Mouse (Mus musculus) ES-E14 (cell line): ENCODE results near the gene Lrp1. TPM values are rescaled to one million over a fixed set of nuclear protein-coding genes. Genes with fewer than 3 reads are reported as not detected.

Experiments
- DNase-seq: peaks from one replicate; pipeline ENCODE4 v3.0.0-alpha.2; 2013; ENCODE audit warnings: low read depth, low spot score
- H3K27ac ChIP-seq: 2 replicates; pipeline ENCODE4 v1.5.1; 2012; ENCODE audit warnings: low read depth, mild to moderate bottlenecking, low read length, moderate library complexity, mixed read lengths; ENCODE audit not compliant: poor library complexity, insufficient read depth, severe bottlenecking
- H3K36me3 ChIP-seq: 2 replicates; pipeline ENCODE4 v1.6.1; 2012; ENCODE audit warnings: mild to moderate bottlenecking, low read length, moderate library complexity, mixed read lengths; ENCODE audit not compliant: control insufficient read depth, poor library complexity, insufficient read depth, severe bottlenecking
- H3K4me1 ChIP-seq, 2 experiments: fragments of 150-350 bp in 1 of 2; sonication (generic) in 1 of 2; 2 replicates each; pipeline ENCODE4 v1.6.1; 2012; ENCODE audit warnings: low read length in 2 of 2, mild to moderate bottlenecking in 1 of 2, mixed read lengths in 1 of 2; ENCODE audit not compliant: control insufficient read depth in 2 of 2, insufficient read depth in 2 of 2, poor library complexity in 1 of 2
- H3K4me3 ChIP-seq, 2 experiments: fragments of 150-350 bp in 1 of 2; sonication (generic) in 1 of 2; 2 replicates each; pipeline ENCODE4 v1.5.1; 2012; ENCODE audit warnings: low read length in 2 of 2, low read depth in 1 of 2, mild to moderate bottlenecking in 1 of 2, mixed read lengths in 1 of 2; ENCODE audit not compliant: insufficient read depth in 1 of 2, poor library complexity in 1 of 2, severe bottlenecking in 1 of 2
- H3K9ac ChIP-seq: 2 replicates; pipeline ENCODE4 v1.6.1; 2012; ENCODE audit warnings: low read depth, mild to moderate bottlenecking, low read length, mixed read lengths; ENCODE audit not compliant: poor library complexity, insufficient read depth, severe bottlenecking
- H3K9me3 ChIP-seq: fragments of 150-350 bp; sonication (generic); 2 replicates; pipeline ENCODE4 v1.6.1; 2012; ENCODE audit warnings: low read depth, mild to moderate bottlenecking, low read length; ENCODE audit not compliant: control insufficient read depth, insufficient read depth
- CHD2 ChIP-seq: IDR thresholded peaks from 2 replicates; pipeline ENCODE4 v1.6.1; 2014; ENCODE audit warnings: mild to moderate bottlenecking, low read depth, low read length, inconsistent platforms
- HCFC1 ChIP-seq: IDR thresholded peaks from 2 replicates; pipeline ENCODE4 v1.6.1; 2012; ENCODE audit warnings: low read length, inconsistent platforms, borderline replicate concordance; ENCODE audit not compliant: insufficient read depth
- MAFK ChIP-seq: IDR thresholded peaks from 2 replicates; pipeline ENCODE4 v1.6.1; 2014; ENCODE audit warnings: mild to moderate bottlenecking, low read depth, low read length, inconsistent platforms; ENCODE audit not compliant: insufficient read depth
- ZC3H11A ChIP-seq: IDR thresholded peaks from 2 replicates; pipeline ENCODE4 v1.6.1; 2012; ENCODE audit warnings: low read depth, mild to moderate bottlenecking, inconsistent platforms, low read length, borderline replicate concordance
- ZNF384 ChIP-seq: IDR thresholded peaks from 2 replicates; pipeline ENCODE4 v1.6.1; 2012; ENCODE audit warnings: low read depth, low read length, inconsistent platforms
- in situ Hi-C, 2 experiments: fragments of 600-800 bp; cut with MboI; formaldehyde crosslinking; loops; one replicate each; pipeline ENCODE4 v1.15.1; 2025; ENCODE audit warnings: low sequenced_read_pairs in 2 of 2, inconsistent platforms in 1 of 2; ENCODE audit not compliant: unreplicated experiment in 2 of 2
- total RNA-seq: library from RNA; depleted of rRNA; stranded (reverse); fragments of 300-350 nt; gene quantifications from 2 replicates; pipeline ENCODE4 v1.2.3, GENCODE M21; 2012

Lrp1 gene
- total RNA-seq, 1 experiment = 69.6 TPM

DNA sequence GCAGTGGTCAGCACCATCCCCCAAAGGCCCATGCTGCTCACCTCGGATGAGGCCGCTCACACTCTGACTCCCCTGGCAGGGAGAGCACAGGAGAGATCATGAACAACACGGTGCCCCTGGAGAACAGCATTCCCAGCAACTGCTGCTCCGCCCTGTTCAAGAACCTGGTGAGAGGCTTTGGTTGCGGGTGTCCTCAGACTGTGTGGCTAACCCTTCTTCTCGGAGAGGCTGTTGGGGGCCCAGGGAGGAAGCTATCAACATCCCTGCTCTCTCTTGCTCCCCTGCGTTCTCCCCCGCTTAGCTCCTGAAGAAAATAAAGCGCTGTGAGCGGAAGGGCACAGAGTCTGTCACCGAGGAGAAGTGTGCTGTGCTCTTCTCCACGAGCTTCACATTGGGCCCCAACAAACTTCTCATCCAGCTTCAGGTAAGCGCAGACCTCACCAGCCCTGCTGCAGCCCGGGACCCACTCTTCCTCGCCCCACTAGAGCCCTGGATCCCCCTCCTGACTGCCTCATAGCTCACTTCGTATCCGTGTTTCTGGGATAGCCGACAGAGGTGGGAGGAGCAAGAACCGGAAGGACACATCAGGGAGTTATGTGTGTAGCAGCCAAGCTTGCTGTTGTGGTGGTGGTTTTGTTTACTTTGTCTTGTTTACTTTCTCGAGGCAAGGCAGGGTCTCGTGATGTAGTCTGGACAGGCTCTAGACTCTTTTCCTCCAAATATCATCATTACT is 32.1 kb upstream of the Lrp1 start:
- Histone ChIP-seq H3K4me3 (peak overlapping the region; percentile 49 to 68), H3K4me1 (peaks cover 0 to 11% of the 10 kb centered on the region in 2 experiments; a peak in 1 of 4 replicates), H3K9me3 (no peaks in the 10 kb centered on the region), H3K27ac (peak overlapping the region; percentile 35; the same call in 1 of the 2 replicates), H3K9ac (peak overlapping the region; percentile 77; the same call in 1 of the 2 replicates), H3K36me3 (no peaks in the 10 kb centered on the region)
- no peak for DNase-seq
- in situ Hi-C loops = no loop called here
- no peak for TF ChIP-seq MAFK
- 0 out of 2 replicates have a peak, but pooled peaks have one; percentile 33 for TF ChIP-seq HCFC1
- TF ChIP-seq ZC3H11A = no peak
- TF ChIP-seq ZNF384 = no peak
- no peak for TF ChIP-seq CHD2

- Histone ChIP-seq H3K27ac (no peak overlapping the region), H3K4me1 (peaks cover 0 to 14% of the 10 kb centered on the region in 2 experiments; a peak in 2 of 4 replicates), H3K9me3 (no peaks in the 10 kb centered on the region), H3K4me3 (no peak overlapping the region), H3K9ac (no peak overlapping the region), H3K36me3 (no peaks in the 10 kb centered on the region)
- DNase-seq = no peak
- in situ Hi-C loops = no loop called here
- no peak for TF ChIP-seq ZC3H11A
- TF ChIP-seq HCFC1 = no peak
- TF ChIP-seq MAFK = no peak
- TF ChIP-seq ZNF384 = no peak
- TF ChIP-seq CHD2 = no peak
Measured at GRCm38 (mm10) chr10:127645791-127646190, 24.8 kb upstream of the Lrp1 start.

GRCm38 (mm10) chr10:127643553-127644238 is 22.7 kb upstream of the Lrp1 start:
- Histone ChIP-seq H3K4me1 (peaks cover 0 to 14% of the 10 kb centered on the region in 2 experiments; a peak in 2 of 4 replicates), H3K36me3 (no peaks in the 10 kb centered on the region), H3K27ac (no peak overlapping the region), H3K9me3 (no peaks in the 10 kb centered on the region), H3K9ac (peak overlapping the region; percentile 59), H3K4me3 (peak overlapping the region; percentile 70 to 80)
- no peak for DNase-seq
- in situ Hi-C loops = no loop called here
- TF ChIP-seq ZNF384 (no peak), ZC3H11A (no peak), CHD2 (no peak), MAFK (no peak), HCFC1 (no peak)

DNA sequence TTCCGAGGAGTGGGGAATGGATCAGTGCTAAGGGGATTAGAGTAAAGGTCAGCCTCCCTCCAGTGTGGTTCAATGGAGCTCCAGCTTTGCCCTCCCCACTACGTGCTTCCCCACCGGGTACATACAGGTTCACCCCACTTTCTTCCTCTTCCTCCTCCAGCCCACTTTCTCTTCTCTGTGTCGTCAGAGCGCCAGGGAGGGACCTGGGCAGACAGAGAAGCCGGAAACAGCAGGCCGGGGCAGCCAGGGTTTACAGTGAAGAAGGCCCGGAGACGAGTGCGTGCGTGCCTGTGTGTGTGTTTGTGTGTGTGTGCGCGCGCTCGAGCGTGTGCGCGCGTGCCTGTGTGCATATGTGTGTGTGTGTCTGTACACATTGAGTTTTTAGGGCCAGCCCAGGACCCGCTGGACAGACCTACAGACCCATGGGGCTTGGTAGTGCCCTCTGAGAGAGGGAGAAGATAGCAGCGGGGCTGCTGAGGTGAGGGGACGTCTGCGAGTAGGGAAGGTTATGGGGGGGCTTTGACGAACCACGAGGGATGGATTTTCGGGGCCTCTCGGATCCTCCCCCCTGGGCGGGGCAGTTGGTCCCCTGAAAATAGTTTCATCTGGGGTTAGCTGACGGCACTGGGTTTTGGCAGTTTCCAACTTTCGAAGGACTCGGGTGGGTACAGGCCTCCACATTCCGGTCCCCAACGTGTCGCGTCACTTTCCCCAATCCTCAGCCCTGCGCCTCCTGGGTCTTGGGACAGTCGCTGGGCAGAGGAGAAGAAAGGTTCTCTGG is 22.0 kb upstream of the Lrp1 start, which contains the start of gene Stat6:
TSS of gene Stat6 (plus strand) at position 215 of the 781 bp plus-strand sequence.
- no peak for DNase-seq
- Histone ChIP-seq H3K4me1 (peaks cover 0 to 14% of the 10 kb centered on the region in 2 experiments; a peak in 2 of 4 replicates), H3K9me3 (no peaks in the 10 kb centered on the region), H3K9ac (peak within 1 kb of the TSS; percentile 59), H3K4me3 (peak within 1 kb of the TSS; percentile 70 to 80), H3K36me3 (no peaks in the 10 kb centered on the region), H3K27ac (no peak within 1 kb of the TSS)
- TF ChIP-seq ZC3H11A = no peak
- in situ Hi-C loops = no loop called here
